Mouse (Mus musculus) stomach, postnatal 0 days (tissue): ENCODE measurements around the gene Abca3.

Experiments
- CTCF ChIP-seq: IDR thresholded peaks from 2 replicates; pipeline ENCODE4 v1.5.1; 2016; ENCODE audit warnings: antibody characterized with exemption, low read depth, mild to moderate bottlenecking, moderate library complexity
- EP300 ChIP-seq: optimal IDR thresholded peaks from 2 replicates; pipeline ENCODE3; 2016; ENCODE audit warnings: antibody characterized with exemption

DNA sequence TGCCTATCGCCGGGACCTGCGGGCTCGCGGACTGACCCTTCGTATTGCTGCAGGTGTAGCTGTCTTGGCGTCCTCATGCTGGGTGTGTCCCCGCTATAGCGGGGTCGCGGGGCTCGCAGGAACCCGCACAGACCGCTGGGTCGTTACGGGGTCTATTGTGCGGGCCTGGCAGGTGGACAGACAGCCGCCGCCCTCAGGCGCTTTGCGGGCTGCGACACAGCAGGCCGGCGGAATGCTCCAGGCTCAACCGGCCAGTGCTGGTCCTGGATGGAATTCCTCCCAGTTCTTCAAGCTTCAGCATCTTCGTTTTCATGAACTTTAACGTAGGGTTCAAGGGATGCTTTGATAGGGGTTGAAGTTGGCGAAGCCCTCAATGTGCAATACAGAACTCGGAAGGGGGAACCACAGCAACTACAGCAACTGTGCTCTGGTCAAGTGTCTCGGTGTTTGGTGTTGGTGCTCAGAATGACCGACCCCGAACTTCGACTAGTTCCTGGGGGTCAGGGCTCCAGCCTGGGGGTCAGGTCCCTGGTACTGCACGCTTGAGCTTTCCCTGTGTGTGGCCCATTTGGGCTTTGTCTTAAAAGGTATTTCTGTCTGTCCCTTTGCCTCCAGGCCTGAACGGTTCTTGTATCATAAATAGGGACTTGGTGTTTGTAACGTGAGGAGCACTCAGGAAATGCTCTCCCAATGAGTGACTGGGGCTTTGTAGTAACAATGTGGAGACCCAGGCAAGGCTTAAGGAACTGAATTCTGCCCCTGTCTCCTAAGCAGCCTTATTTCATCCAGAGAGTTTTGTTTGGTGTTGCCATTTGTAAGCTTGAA is 832 bp downstream of the Abca3 start:
- TF ChIP-seq EP300 (no peak), CTCF (no peak)
